ENCODE assay signal across 17 mouse cellular contexts in the genomic region with DNA sequence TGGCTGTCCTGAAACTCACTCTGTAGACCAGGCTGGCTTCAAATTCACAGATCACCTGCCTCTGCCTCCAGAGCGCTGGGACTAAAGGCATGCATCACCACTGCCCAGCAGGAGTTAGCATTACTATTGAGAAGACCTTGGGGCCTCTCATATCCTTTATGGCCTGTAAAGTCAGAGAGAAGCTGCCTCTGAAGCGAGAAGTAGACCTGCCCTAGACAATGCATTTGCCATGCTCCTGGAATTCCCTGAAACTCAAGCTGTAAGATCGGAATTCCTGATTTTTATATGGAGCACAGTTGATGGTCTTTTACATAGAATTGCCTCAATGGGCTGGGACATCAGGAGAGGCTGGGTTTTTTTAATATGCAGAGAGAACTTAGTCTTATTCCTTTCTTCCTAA.
"Had no signal": no experiment of that assay in that cellular context is flagged by ENCODE, and none has a peak within 500 bp of the region (broad histone marks: within the 10 kb centered on the region; RNA-seq: fewer than 3 reads in every experiment).

No protein-coding gene starts in this region.

- ATAC-seq: hindbrain, postnatal 0 days; intestine, embryonic 16.5 days; liver, embryonic 12.5 days had no signal

- DNase-seq: gastrocnemius, adult 2 months; gastrocnemius, postnatal 10 days; gastrocnemius, postnatal 25 days; heart, adult 2 months; heart, postnatal 14 days; heart, postnatal 36 days; kidney, adult 11 months; kidney, adult 2 months; kidney, adult 9 months; kidney, postnatal 14 days; kidney, postnatal 36 days; layer of hippocampus, adult 9-11 months; layer of hippocampus, postnatal 36 days; left cerebral cortex, postnatal 4 days had no signal
